Mouse (Mus musculus) heart, postnatal 0 days (tissue): ENCODE data around the gene Vps33a.

ENCODE experiments used
- CTCF ChIP-seq: IDR thresholded peaks from 2 replicates; pipeline ENCODE4 v1.5.1; 2016; ENCODE audit warnings: antibody characterized with exemption, control low read depth, low read depth
- EP300 ChIP-seq: IDR thresholded peaks from 2 replicates; pipeline ENCODE4 v1.6.1; 2016; ENCODE audit warnings: antibody characterized with exemption, low read depth

DNA sequence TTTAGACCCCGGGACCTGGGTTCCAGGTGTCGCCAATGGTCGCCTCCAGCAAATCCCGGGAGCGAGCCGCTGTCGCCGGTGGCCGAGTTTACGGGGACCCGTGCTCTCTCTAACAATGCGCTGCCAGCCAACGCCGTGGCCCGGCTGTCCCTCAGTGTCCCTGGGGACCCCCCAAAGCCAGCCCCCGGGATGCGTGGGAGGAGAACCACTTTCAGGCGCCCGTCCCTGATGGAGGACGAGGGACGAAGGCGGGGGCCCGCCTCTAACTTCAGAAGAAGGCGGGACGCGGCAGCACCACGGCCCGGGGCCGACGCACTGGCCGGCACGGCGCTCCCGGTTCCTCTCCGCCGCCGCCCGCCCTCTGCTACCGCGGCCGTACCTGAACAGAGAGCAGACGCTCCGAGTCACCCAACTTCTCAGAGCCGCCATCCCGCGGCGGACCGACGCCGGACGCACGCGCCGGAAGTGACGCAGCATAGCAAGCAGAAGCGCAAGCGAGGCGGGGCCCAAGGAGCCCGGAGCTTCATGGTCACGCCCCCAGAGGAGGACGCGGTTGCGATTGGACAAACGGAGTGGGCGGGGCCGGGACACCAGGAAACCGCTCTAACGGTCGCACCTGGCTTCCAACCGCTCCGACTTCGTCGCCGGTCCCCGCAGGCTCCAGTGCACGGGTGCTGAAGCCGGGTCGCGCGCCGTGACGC, 49.0 kb downstream of the Vps33a start, which contains the start of gene Diablo:
- no peak for TF ChIP-seq CTCF
- TF ChIP-seq EP300 = no peak
